ENCODE assay signal across 8 mouse cellular contexts in genomic region chr9:68941037-68941436, GRCm38 (mm10).
A peak's percentile ranks its signal among the peaks of the same experiment; 100 is the strongest.
DNase-seq lines count a peak whose midpoint lies in the region; TF ChIP-seq lines count a peak whose summit lies in the region.

No protein-coding gene starts in this region.

- H3K4me3 ChIP-seq in heart, adult 2 months = no peak overlapping the region
- no peak overlapping the region for H3K4me3 ChIP-seq in heart, embryonic 10.5 days

- no peak for TF ChIP-seq CTCF in heart, adult 2 months (IDR thresholded peaks at IDR 0.05)

- TF ChIP-seq EP300 in heart, adult 2 months (IDR thresholded peaks at IDR 0.05; ENCODE audit: insufficient read depth, low read depth, low read length) = peak; percentile 92

- no peaks in the 10 kb centered on the region for H3K79me2 ChIP-seq in heart, adult 2 months (replicated peaks; ENCODE audit: control insufficient read depth, insufficient read depth, low read length)

- H3K27me3 ChIP-seq in heart, adult 2 months (ENCODE audit: control insufficient read depth, insufficient read depth, low read length) = no peaks in the 10 kb centered on the region
- no peaks in the 10 kb centered on the region; the same call in 1 of the 2 replicates for H3K27me3 ChIP-seq in heart, embryonic 10.5 days (ENCODE audit: insufficient read depth, poor library complexity, severe bottlenecking)

- TF ChIP-seq POLR2A in heart, adult 2 months (IDR thresholded peaks at IDR 0.05; ENCODE audit: insufficient read depth, low read depth, low read length) = no peak

- WGBS in heart, adult 2 months = 27% methylated on average over 7 of the region's 7 CpGs
- 82% methylated on average over 7 of the region's 7 CpGs for WGBS in heart, embryonic 10.5 days

- H3K4me1 ChIP-seq in heart, adult 2 months (ENCODE audit: control insufficient read depth, insufficient read depth, low read length) = peaks cover 11% of the 10 kb centered on the region
- no peaks in the 10 kb centered on the region for H3K4me1 ChIP-seq in heart, embryonic 10.5 days

- H3K9ac ChIP-seq in heart, adult 2 months (ENCODE audit: low read depth, low read length) = no peak overlapping the region

- no peaks in the 10 kb centered on the region for H3K9me3 ChIP-seq in heart, embryonic 10.5 days

- peaks cover 2% of the 10 kb centered on the region for H3K36me3 ChIP-seq in heart, adult 2 months (ENCODE audit: control insufficient read depth, insufficient read depth, low read length)
- H3K36me3 ChIP-seq in heart, embryonic 10.5 days = no peaks in the 10 kb centered on the region

- peak; percentile 59 to 83 for DNase-seq in heart, adult 2 months
- DNase-seq in heart, embryonic 10.5 days (ENCODE audit: low spot score) = no peak
- peak; percentile 83 for DNase-seq in brain, adult 2 months (ENCODE audit: low read depth, low spot score)
- DNase-seq in gastrocnemius, adult 8-10 months (ENCODE audit: low spot score in 2 of 2) = peak; percentile 65 to 71
- DNase-seq in kidney, postnatal 10 days = peak; percentile 40
- DNase-seq in skeletal muscle tissue, adult 2 months (ENCODE audit: low read depth, low spot score) = peak; percentile 87
- DNase-seq in spleen, postnatal 4 days (ENCODE audit: low spot score in 2 of 2) = no peak
- no peak for DNase-seq in thymus, postnatal 25 days

- peak overlapping the region; percentile 66 for H3K27ac ChIP-seq in heart, adult 2 months
- no peak overlapping the region for H3K27ac ChIP-seq in heart, embryonic 10.5 days

- intact Hi-C loops in heart, adult 2 months (cut with DNase I) = no loop called here

Comparison
In these comparisons a context has a peak if more than half of its experiments do, and no peak if none do; other contexts are left out.
1. DNase-seq: peak in heart, adult 2 months (2 of 2), brain, adult 2 months (single experiment), gastrocnemius, adult 8-10 months (2 of 2), kidney, postnatal 10 days (single experiment) and skeletal muscle tissue, adult 2 months (single experiment); none in heart, embryonic 10.5 days (single experiment), spleen, postnatal 4 days (0 of 2) and thymus, postnatal 25 days (single experiment).